Mouse (Mus musculus): ENCODE measurements at regions not wholly inside any gene's neighbourhood (a gene's known extent, or its start where the extent isn't known, plus 50 kb on each side); places are given as distances from the start of the nearest gene placed in this dataset.

GRCm38 (mm10) chr3:70250733-70251132 is 243.3 kb downstream of the Otol1 start:
- TF ChIP-seq CTCF (IDR thresholded peaks at IDR 0.05; ENCODE audit: borderline replicate concordance, extremely low read depth, insufficient read depth, insufficient read length), result no peak
- no peak for TF ChIP-seq POLR2A (IDR thresholded peaks at IDR 0.05; ENCODE audit: borderline replicate concordance, extremely low read depth, insufficient read depth, insufficient read length, poor library complexity, severe bottlenecking)
